Mouse (Mus musculus) c-Kit-positive CD71-negative TER-119-negative erythroid progenitor cells, embryonic 14.5 days (primary cell): ENCODE measurements at regions not wholly inside any gene's neighbourhood (a gene's known extent, or its start where the extent isn't known, plus 50 kb on each side); places are given as distances from the start of the nearest gene placed in this dataset.

Experiments
- DNase-seq: peaks from one replicate; pipeline ENCODE4 v3.0.0-alpha.2; 2013; ENCODE audit warnings: low read depth

DNA sequence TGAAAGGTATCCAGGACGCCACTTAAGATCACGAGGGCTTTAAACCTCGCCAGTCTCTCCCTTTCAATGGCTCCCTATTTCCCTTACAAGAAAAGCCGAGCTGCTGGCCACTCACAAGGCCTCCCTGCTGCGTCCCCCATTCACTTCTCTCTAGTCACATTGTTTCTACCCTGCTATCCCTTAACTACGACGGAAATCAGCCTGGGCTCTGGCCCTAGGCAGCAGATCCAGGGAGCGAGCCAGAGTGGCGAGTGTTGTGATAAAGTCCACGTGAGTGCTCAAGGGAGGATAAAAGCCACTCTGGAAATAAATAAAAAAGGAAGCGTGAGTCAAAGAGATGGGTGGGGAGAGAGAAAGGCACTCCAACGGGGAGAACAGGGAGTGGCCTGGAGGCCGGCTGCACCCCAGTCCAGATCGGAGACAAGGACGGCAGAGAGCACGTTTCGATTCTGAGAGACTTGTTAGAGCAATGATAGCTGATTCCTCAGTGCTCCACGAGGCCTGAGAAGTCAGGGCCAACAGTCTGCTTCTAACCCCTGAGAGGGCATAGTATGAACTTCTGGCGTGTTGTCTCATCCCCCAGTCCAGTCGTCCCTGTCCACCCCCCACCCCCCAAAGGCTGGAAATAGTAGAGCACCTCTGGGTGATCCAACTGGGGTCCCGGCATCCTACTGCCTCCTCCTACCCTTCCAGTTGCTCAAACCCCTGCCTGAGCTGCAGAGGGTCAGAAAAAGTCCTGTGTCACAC is 84.8 kb upstream of the Calm2 start:
- DNase-seq: no peak

DNA sequence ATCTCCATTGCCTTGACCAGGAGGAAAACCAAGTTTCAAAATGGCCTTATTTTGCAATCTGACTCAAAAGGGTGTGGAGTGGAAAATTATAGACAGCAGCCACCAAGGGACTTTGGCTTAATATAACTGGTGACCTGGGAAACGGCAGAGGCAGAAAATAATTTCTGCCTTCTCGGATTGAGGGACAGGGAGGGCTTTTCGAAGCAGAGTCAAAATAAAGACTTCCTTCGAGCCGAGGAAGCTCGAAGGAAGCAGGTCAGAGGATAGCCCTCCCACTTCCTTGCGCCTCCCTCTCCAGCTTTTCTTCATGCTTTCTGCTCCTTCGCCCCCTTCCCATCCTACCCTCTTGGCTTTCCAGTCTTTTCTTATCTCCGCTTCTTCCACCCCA is 85.4 kb upstream of the Calm2 start:
- DNase-seq: no peak

GRCm38 (mm10) chr17:87532762-87533161 is 86.0 kb upstream of the Calm2 start:
- no peak for DNase-seq

- no peak for DNase-seq
These were observed 86.2 kb upstream of the Epcam start for GRCm38 (mm10) chr17:87549568-87549967.

DNA sequence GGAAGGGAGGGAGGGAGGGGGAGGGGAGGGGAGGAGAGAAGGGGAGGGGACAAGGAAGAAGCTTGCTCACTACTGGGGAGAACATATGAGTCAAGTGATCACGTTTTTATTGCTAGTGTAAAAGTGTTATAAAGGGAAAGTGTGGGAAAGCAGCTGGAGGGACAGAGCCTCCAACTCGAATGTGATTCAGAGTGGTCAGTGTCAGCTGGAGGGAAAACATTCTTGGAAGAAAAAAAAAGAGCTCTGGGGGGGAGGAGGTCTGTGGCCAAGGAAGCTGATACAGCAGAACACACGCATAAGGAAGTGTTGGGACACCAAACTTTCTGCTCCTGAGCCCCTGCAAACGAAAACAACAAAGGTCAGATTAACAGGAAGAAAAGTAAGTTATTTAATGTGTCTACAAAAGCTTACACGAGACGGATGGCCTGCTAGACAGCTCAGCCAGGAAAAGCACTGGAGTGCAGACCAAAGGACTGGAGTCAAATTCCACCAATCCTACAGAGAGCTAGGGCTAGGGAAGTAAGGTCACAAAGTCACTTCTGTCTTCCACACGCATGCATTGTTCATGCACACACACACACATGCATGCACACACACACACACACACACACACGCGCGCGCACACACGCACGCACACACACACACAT is 85.1 kb upstream of the Epcam start:
- DNase-seq: no peak

DNA sequence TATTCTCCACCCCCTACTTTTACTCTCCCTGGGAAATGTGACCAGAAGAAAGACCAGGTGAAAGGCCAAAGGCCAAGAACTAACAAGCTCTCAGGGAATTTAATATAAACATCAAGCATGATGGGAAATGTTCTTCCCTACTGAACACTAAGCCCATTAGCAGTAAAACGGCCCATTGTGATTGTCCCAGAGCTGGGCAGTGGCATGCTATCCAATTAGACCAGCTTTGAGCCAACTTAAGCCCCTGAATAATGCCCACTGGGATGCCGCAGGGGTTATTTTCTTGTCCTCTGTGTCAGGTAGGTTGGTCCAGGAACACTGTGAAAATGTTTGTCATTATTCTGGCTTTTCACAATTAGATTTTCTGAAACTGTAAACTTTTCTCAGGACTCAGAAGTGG is 81.2 kb upstream of the Epcam start:
- no peak for DNase-seq

DNA sequence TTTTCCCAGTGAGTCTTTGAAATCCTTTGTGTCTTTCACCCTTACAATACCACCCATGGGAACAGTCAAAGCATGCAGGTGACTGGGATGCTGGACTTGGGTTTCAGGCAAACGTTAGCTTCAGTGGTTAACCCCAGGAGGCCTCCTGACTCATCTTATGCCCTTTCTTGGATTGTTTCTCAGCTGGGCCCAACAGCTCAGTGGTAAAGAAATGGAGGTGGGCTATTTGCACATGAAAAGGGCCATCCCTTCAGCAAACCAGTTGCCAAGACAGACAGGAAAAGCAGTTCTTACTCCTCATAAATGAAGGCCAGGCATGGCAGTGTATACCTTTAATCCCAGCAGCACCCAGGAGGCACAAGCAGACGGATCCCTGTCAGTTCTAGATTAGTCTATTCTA is 77.4 kb upstream of the Epcam start:
- no peak for DNase-seq

DNA sequence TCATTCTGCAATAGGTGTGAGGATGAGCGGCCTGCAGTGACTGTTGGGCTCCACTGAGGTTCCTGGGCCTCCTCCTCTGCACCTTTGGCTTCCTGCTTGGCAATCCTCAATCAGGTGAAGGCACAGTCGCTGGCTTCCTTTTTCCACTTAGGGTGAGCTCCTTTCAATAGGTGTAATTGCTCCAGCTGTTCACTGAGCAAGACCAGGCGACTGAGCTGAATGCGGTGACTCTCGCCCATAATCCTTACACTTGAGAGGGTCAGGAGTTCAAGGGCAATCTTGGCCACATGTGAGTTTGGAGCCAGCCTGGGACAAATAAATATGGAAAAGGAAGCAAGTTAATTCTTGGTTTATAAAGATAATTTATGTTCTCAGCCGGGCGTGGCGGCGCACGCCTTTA is 76.1 kb upstream of the Epcam start:
- no peak for DNase-seq

GRCm38 (mm10) chr17:87560923-87561322 is 74.9 kb upstream of the Epcam start:
- DNase-seq: no peak

GRCm38 (mm10) chr17:87563375-87563774 is 72.4 kb upstream of the Epcam start:
- DNase-seq: no peak

GRCm38 (mm10) chr17:87565631-87566030 is 70.1 kb upstream of the Epcam start:
- DNase-seq: no peak

DNA sequence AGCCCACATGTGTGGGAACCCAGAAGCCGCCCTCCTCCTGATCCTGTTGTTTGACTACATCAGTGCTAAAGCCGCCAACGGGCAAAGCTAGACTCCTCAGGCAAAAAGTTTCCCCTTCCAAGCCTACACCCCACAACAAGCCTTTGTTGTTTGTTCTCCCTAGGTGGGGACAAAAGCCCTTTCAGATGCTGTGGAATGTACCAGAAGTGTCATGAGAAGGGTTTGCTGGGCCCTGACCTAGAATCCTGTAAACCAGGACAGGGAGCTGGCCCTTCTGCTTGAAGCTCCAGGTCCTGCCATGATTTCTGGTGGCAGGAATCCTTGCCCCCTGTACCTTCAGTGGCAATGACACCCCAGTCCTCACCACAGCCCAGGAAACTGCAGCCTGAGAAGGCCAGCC is 69.5 kb upstream of the Epcam start:
- no peak for DNase-seq

DNA sequence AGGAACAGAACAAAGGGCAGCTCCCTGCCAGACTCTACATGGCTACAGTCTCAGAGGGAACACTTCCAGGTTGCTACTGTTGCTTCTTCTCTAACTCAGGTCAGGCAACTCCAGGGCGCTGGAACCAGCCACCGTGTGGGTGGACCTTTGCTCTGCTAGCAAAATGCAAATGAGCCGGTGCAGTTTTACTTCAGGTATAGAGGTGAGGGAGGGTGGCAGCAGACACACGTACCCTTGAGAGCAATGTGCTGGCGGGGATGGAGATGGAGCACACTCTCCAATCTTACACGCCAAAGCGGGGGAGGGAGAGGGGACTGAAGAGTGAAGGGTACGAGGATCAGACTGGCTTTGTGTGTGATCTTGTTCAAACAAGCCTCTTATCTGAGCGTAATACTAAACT is 68.8 kb upstream of the Epcam start:
- no peak for DNase-seq

DNA sequence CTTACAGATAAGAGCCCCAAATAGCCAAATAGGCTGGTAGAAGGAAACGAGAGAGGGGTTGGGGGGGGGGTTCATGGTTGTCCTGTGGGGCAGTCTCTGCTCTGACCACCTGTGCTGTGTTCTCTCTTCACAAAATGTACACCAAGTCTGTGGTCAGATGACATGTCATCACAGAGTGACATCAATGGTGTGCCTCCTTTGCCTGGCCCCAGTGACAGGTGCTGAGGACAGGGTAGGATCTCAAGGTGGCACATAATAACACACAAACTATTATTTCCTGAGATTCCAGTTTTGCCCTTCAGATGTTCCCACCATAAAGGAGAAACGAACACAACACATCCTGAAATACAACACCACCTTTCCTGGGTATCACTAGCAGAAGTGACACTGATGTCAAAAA is 68.3 kb upstream of the Epcam start:
- DNase-seq: no peak

DNA sequence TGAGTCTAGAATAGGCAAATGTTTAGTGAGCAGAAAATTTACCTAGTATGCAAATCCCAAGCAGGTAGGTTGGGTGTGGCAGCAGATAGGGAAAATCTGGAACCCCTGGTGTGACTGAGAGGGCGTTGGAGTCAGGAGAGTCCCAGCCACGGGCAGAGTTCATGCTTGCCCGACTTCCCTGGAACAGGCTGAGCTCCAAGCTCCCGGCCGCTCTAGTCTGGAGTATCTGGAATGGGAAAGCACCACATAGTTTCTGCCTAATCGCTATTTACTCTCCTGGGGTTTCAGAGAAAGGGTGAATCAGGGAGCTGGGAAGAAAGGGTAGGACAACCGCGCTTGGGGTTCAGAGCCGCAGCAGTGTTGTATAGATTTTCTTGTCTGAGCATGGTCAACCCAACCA is 65.8 kb upstream of the Epcam start:
- no peak for DNase-seq

- no peak for DNase-seq
These were observed 65.0 kb upstream of the Epcam start for GRCm38 (mm10) chr17:87570676-87571344.

GRCm38 (mm10) chr17:87571345-87571932 is 64.3 kb upstream of the Epcam start:
- peak; percentile 90 for DNase-seq

DNA sequence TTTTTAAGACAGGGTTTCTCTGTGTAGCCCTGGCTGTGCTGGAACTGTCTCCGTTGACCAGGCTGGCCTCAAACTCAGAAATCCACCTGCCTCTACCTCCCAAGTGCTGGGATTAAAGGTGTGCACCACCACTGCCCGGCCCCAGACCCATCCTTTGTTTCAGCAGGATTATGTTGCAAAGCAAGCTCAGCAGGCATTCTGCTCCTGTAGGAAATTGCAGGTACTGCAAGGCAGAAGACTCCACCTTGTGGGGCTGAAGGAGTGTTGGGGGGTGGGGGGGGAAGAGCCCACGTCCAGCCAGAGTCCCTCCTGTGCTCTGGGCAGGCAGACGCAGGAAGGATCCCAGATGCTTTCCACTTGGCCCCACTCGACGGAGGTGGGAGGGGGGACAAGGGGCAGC is 52.2 kb upstream of the Epcam start:
- DNase-seq: no peak

DNA sequence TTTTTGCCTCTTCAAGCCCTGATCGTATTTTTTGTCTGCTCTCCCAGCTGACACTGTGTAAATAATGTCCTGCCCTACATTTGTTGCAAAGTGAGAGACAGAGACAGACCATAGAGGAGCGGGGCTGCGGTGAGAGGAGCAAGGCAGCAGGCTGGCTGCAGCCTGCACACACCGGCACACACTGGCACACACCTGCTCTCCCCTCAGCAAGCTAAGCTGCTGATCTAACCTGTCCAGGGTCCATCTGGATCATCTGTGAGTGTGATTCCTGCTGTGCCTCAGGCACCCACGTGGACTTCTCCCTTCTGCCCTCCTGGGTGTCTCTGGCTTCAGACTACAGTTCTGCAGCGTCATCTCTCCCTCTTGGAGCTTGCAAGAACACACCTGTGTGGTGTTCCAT is 50.4 kb upstream of the Epcam start:
- DNase-seq: no peak
